Mouse (Mus musculus): ENCODE results near the gene Dcaf5. TPM values are rescaled to one million over a fixed set of nuclear protein-coding genes. Genes with fewer than 3 reads are reported as not detected.

The Dcaf5 gene
- polyA plus RNA-seq, 1 experiment, result 31.9 TPM

- no peak for DNase-seq
- 88% methylated on average over 3 of the region's 3 CpGs for WGBS
- Histone ChIP-seq H3K4me1 (replicated peaks; ENCODE audit: control insufficient read depth, insufficient read depth, low read length) (no peaks in the 10 kb centered on the region), H3K4me3 (ENCODE audit: control insufficient read depth, insufficient read depth, low read length) (no peak overlapping the region), H3K36me3 (ENCODE audit: control insufficient read depth, insufficient read depth, low read length) (no peaks in the 10 kb centered on the region), H3K27me3 (ENCODE audit: control insufficient read depth, insufficient read depth, low read length) (no peaks in the 10 kb centered on the region), H3K27ac (ENCODE audit: control insufficient read depth, insufficient read depth, low read length) (no peak overlapping the region)
- no peak for TF ChIP-seq POLR2A (IDR thresholded peaks at IDR 0.05; ENCODE audit: control insufficient read depth, extremely low read depth, insufficient read depth, low read length, poor library complexity)
- no peak for TF ChIP-seq CTCF (IDR thresholded peaks at IDR 0.05; ENCODE audit: borderline replicate concordance, control insufficient read depth, extremely low read depth, insufficient read depth, low read length, poor library complexity)
Measured at GRCm38 (mm10) chr12:80307556-80307955, 128.8 kb downstream of the Dcaf5 start.

- Histone ChIP-seq H3K4me3 (ENCODE audit: control insufficient read depth, insufficient read depth, low read length) (no peak overlapping the region), H3K4me1 (replicated peaks; ENCODE audit: control insufficient read depth, insufficient read depth, low read length) (peaks cover 6% of the 10 kb centered on the region), H3K27me3 (ENCODE audit: control insufficient read depth, insufficient read depth, low read length) (no peaks in the 10 kb centered on the region), H3K27ac (ENCODE audit: control insufficient read depth, insufficient read depth, low read length) (no peak overlapping the region), H3K36me3 (ENCODE audit: control insufficient read depth, insufficient read depth, low read length) (no peaks in the 10 kb centered on the region)
- no peak for DNase-seq
- WGBS, result 93% methylated on average over 3 of the region's 3 CpGs
- TF ChIP-seq POLR2A (IDR thresholded peaks at IDR 0.05; ENCODE audit: control insufficient read depth, extremely low read depth, insufficient read depth, low read length, poor library complexity), result no peak
- no peak for TF ChIP-seq CTCF (IDR thresholded peaks at IDR 0.05; ENCODE audit: borderline replicate concordance, control insufficient read depth, extremely low read depth, insufficient read depth, low read length, poor library complexity)
Measured at GRCm38 (mm10) chr12:80304518-80304917, 131.9 kb downstream of the Dcaf5 start.

- DNase-seq, result no peak
- TF ChIP-seq CTCF (IDR thresholded peaks at IDR 0.05; ENCODE audit: borderline replicate concordance, control insufficient read depth, extremely low read depth, insufficient read depth, low read length, poor library complexity) (no peak), POLR2A (IDR thresholded peaks at IDR 0.05; ENCODE audit: control insufficient read depth, extremely low read depth, insufficient read depth, low read length, poor library complexity) (no peak)
- Histone ChIP-seq H3K27ac (ENCODE audit: control insufficient read depth, insufficient read depth, low read length) (no peak overlapping the region), H3K4me3 (ENCODE audit: control insufficient read depth, insufficient read depth, low read length) (no peak overlapping the region), H3K27me3 (ENCODE audit: control insufficient read depth, insufficient read depth, low read length) (no peaks in the 10 kb centered on the region), H3K4me1 (replicated peaks; ENCODE audit: control insufficient read depth, insufficient read depth, low read length) (peaks cover 15% of the 10 kb centered on the region), H3K36me3 (ENCODE audit: control insufficient read depth, insufficient read depth, low read length) (no peaks in the 10 kb centered on the region)
- 91% methylated on average over 9 of the region's 9 CpGs for WGBS
Measured at GRCm38 (mm10) chr12:80300833-80301456, 135.5 kb downstream of the Dcaf5 start.

- DNase-seq, result peak; percentile 19
- no peaks in the 10 kb centered on the region for H3K36me3 ChIP-seq (ENCODE audit: control insufficient read depth, insufficient read depth, low read length)
- H3K4me1 ChIP-seq (replicated peaks; ENCODE audit: control insufficient read depth, insufficient read depth, low read length), result peaks cover 15% of the 10 kb centered on the region
- peak overlapping the region; percentile 42; the same call in 1 of the 2 replicates for H3K27ac ChIP-seq (ENCODE audit: control insufficient read depth, insufficient read depth, low read length)
- 5% methylated on average over 6 of the region's 6 CpGs for WGBS
- H3K27me3 ChIP-seq (ENCODE audit: control insufficient read depth, insufficient read depth, low read length), result no peaks in the 10 kb centered on the region
- TF ChIP-seq POLR2A (IDR thresholded peaks at IDR 0.05; ENCODE audit: control insufficient read depth, extremely low read depth, insufficient read depth, low read length, poor library complexity) (no peak), CTCF (IDR thresholded peaks at IDR 0.05; ENCODE audit: borderline replicate concordance, control insufficient read depth, extremely low read depth, insufficient read depth, low read length, poor library complexity) (no peak)
- no peak overlapping the region for H3K4me3 ChIP-seq (ENCODE audit: control insufficient read depth, insufficient read depth, low read length)
Measured at GRCm38 (mm10) chr12:80298714-80299113, 137.7 kb downstream of the Dcaf5 start.

GRCm38 (mm10) chr12:80291895-80292435, 144.4 kb downstream of the Dcaf5 start:
- TF ChIP-seq POLR2A (IDR thresholded peaks at IDR 0.05; ENCODE audit: control insufficient read depth, extremely low read depth, insufficient read depth, low read length, poor library complexity) (no peak), CTCF (IDR thresholded peaks at IDR 0.05; ENCODE audit: borderline replicate concordance, control insufficient read depth, extremely low read depth, insufficient read depth, low read length, poor library complexity) (no peak)
- Histone ChIP-seq H3K27me3 (ENCODE audit: control insufficient read depth, insufficient read depth, low read length) (no peaks in the 10 kb centered on the region), H3K4me3 (ENCODE audit: control insufficient read depth, insufficient read depth, low read length) (no peak overlapping the region), H3K36me3 (ENCODE audit: control insufficient read depth, insufficient read depth, low read length) (no peaks in the 10 kb centered on the region), H3K27ac (ENCODE audit: control insufficient read depth, insufficient read depth, low read length) (no peak overlapping the region), H3K4me1 (replicated peaks; ENCODE audit: control insufficient read depth, insufficient read depth, low read length) (peaks cover 7% of the 10 kb centered on the region)
- no peak for DNase-seq
- WGBS, result 96% methylated on average over 3 of the region's 3 CpGs

- Histone ChIP-seq H3K27me3 (ENCODE audit: control insufficient read depth, insufficient read depth, low read length) (no peaks in the 10 kb centered on the region), H3K27ac (ENCODE audit: control insufficient read depth, insufficient read depth, low read length) (no peak overlapping the region), H3K4me3 (ENCODE audit: control insufficient read depth, insufficient read depth, low read length) (no peak overlapping the region), H3K4me1 (replicated peaks; ENCODE audit: control insufficient read depth, insufficient read depth, low read length) (peaks cover 7% of the 10 kb centered on the region), H3K36me3 (ENCODE audit: control insufficient read depth, insufficient read depth, low read length) (no peaks in the 10 kb centered on the region)
- no peak for TF ChIP-seq CTCF (IDR thresholded peaks at IDR 0.05; ENCODE audit: borderline replicate concordance, control insufficient read depth, extremely low read depth, insufficient read depth, low read length, poor library complexity)
- no peak for TF ChIP-seq POLR2A (IDR thresholded peaks at IDR 0.05; ENCODE audit: control insufficient read depth, extremely low read depth, insufficient read depth, low read length, poor library complexity)
- no peak for DNase-seq
- 98% methylated on average over 8 of the region's 8 CpGs for WGBS
Measured at GRCm38 (mm10) chr12:80290964-80291363, 145.4 kb downstream of the Dcaf5 start.

Measured in thymus, adult 2 months (tissue).